Mouse (Mus musculus) kidney, adult 2 months (tissue): ENCODE measurements around the gene Edn2.

Experiments used
- CTCF ChIP-seq: fragments of 200-500 bp; conservative IDR thresholded peaks from 2 replicates; pipeline ENCODE4 v1.5.1; 2011; ENCODE audit warnings: low read depth, mild to moderate bottlenecking, control low read depth, low read length, moderate library complexity, mixed read lengths; ENCODE audit not compliant: insufficient read depth, insufficient read length
- POLR2A ChIP-seq: fragments of 200-500 bp; IDR thresholded peaks from one replicate; pipeline ENCODE4 v1.6.1; 2011; ENCODE audit warnings: low read depth, low read length, control low read depth

DNA sequence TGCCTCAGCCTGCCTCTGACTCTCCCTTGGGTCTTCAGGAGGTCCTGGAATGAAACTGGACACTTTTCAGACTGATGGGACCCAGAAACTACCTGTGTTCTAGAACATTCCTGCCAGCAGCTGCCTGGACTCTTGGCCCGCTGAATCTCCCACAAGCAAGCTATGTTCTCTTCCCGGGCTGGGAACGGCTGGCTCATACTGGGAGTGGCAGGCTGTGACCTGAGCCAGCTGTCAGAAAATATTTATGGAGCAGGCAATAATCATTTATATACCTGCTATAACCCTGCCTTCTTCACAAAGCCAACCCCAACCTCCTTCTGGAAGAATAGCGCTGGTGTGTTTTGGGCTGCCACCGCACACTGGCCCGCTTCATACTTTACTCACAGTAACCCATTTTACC, 6.8 kb downstream of the Edn2 start:
- TF ChIP-seq CTCF (no peak), POLR2A (no peak)
